Mouse (Mus musculus): Measurements from ENCODE around the gene P2ry14. TPM values are rescaled to one million over a fixed set of nuclear protein-coding genes. Genes with fewer than 3 reads are reported as not detected.

Gene P2ry14
- polyA plus RNA-seq, 1 experiment from 2014 or later: 4.3 TPM

GRCm38 (mm10) chr3:59101218-59101986 lies 52.0 kb downstream of the P2ry14 start, which contains the start of gene Gpr171:
Gene Gpr171, minus strand, starts transcription at chr3:59101821.
- no peak within 1 kb of the TSS for H3K4me2 ChIP-seq (ENCODE audit: low read length)
- no peak within 1 kb of the TSS for H3K4me3 ChIP-seq (replicated peaks; ENCODE audit: low read length)
- no peak for ATAC-seq
- no peak within 1 kb of the TSS for H3K27ac ChIP-seq (ENCODE audit: low read length)
- WGBS: 82% methylated on average over 6 of the region's 6 CpGs
- no peaks in the 10 kb centered on the region for H3K27me3 ChIP-seq (replicated peaks; ENCODE audit: control insufficient read depth, insufficient read depth, low read length)
- no peaks in the 10 kb centered on the region for H3K9me3 ChIP-seq (ENCODE audit: control insufficient read depth, low read length)
- no peaks in the 10 kb centered on the region for H3K36me3 ChIP-seq (ENCODE audit: control insufficient read depth, insufficient read depth)
- H3K4me1 ChIP-seq (replicated peaks; ENCODE audit: control insufficient read depth, insufficient read depth, low read length): no peaks in the 10 kb centered on the region
- no peak within 1 kb of the TSS for H3K9ac ChIP-seq (replicated peaks; ENCODE audit: low read depth, low read length)

GRCm38 (mm10) chr3:59098540-59098939 lies 54.9 kb downstream of the P2ry14 start:
- Histone ChIP-seq H3K9me3 (ENCODE audit: control insufficient read depth, low read length) (no peaks in the 10 kb centered on the region), H3K27me3 (replicated peaks; ENCODE audit: control insufficient read depth, insufficient read depth, low read length) (no peaks in the 10 kb centered on the region), H3K4me3 (replicated peaks; ENCODE audit: low read length) (no peak overlapping the region), H3K27ac (ENCODE audit: low read length) (no peak overlapping the region), H3K36me3 (ENCODE audit: control insufficient read depth, insufficient read depth) (no peaks in the 10 kb centered on the region), H3K4me2 (ENCODE audit: low read length) (no peak overlapping the region), H3K4me1 (replicated peaks; ENCODE audit: control insufficient read depth, insufficient read depth, low read length) (no peaks in the 10 kb centered on the region), H3K9ac (replicated peaks; ENCODE audit: low read depth, low read length) (no peak overlapping the region)
- 79% methylated on average over 10 of the region's 10 CpGs for WGBS
- no peak for ATAC-seq

- Histone ChIP-seq H3K4me1 (replicated peaks; ENCODE audit: control insufficient read depth, insufficient read depth, low read length) (no peaks in the 10 kb centered on the region), H3K4me3 (replicated peaks; ENCODE audit: low read length) (no peak overlapping the region), H3K4me2 (ENCODE audit: low read length) (no peak overlapping the region), H3K36me3 (ENCODE audit: control insufficient read depth, insufficient read depth) (no peaks in the 10 kb centered on the region), H3K9ac (replicated peaks; ENCODE audit: low read depth, low read length) (no peak overlapping the region), H3K9me3 (ENCODE audit: control insufficient read depth, low read length) (no peaks in the 10 kb centered on the region), H3K27ac (ENCODE audit: low read length) (no peak overlapping the region), H3K27me3 (replicated peaks; ENCODE audit: control insufficient read depth, insufficient read depth, low read length) (no peaks in the 10 kb centered on the region)
- 79% methylated on average over 6 of the region's 6 CpGs for WGBS
- ATAC-seq: no peak
Observed at GRCm38 (mm10) chr3:59097421-59097820, 56.0 kb downstream of the P2ry14 start.

GRCm38 (mm10) chr3:59092702-59093101 lies 60.7 kb downstream of the P2ry14 start:
- Histone ChIP-seq H3K27me3 (replicated peaks; ENCODE audit: control insufficient read depth, insufficient read depth, low read length) (no peaks in the 10 kb centered on the region), H3K9ac (replicated peaks; ENCODE audit: low read depth, low read length) (no peak overlapping the region), H3K27ac (ENCODE audit: low read length) (no peak overlapping the region), H3K4me2 (ENCODE audit: low read length) (no peak overlapping the region), H3K9me3 (ENCODE audit: control insufficient read depth, low read length) (no peaks in the 10 kb centered on the region), H3K4me1 (replicated peaks; ENCODE audit: control insufficient read depth, insufficient read depth, low read length) (no peaks in the 10 kb centered on the region), H3K36me3 (ENCODE audit: control insufficient read depth, insufficient read depth) (no peaks in the 10 kb centered on the region), H3K4me3 (replicated peaks; ENCODE audit: low read length) (no peak overlapping the region)
- WGBS: 89% methylated on average over 11 of the region's 11 CpGs
- ATAC-seq: no peak

- Histone ChIP-seq H3K36me3 (ENCODE audit: control insufficient read depth, insufficient read depth) (no peaks in the 10 kb centered on the region), H3K4me2 (ENCODE audit: low read length) (no peak overlapping the region), H3K27me3 (replicated peaks; ENCODE audit: control insufficient read depth, insufficient read depth, low read length) (no peaks in the 10 kb centered on the region), H3K9ac (replicated peaks; ENCODE audit: low read depth, low read length) (no peak overlapping the region), H3K4me1 (replicated peaks; ENCODE audit: control insufficient read depth, insufficient read depth, low read length) (no peaks in the 10 kb centered on the region), H3K4me3 (replicated peaks; ENCODE audit: low read length) (no peak overlapping the region), H3K27ac (ENCODE audit: low read length) (no peak overlapping the region), H3K9me3 (ENCODE audit: control insufficient read depth, low read length) (no peaks in the 10 kb centered on the region)
- no peak for ATAC-seq
- WGBS: 28% methylated on average over 7 of the region's 7 CpGs
Observed at GRCm38 (mm10) chr3:59080919-59081318, 72.5 kb downstream of the P2ry14 start.

GRCm38 (mm10) chr3:59080293-59080916 lies 73.0 kb downstream of the P2ry14 start:
- no peak overlapping the region for H3K4me2 ChIP-seq (ENCODE audit: low read length)
- no peak overlapping the region for H3K4me3 ChIP-seq (replicated peaks; ENCODE audit: low read length)
- no peak for ATAC-seq
- no peaks in the 10 kb centered on the region for H3K36me3 ChIP-seq (ENCODE audit: control insufficient read depth, insufficient read depth)
- no peaks in the 10 kb centered on the region for H3K9me3 ChIP-seq (ENCODE audit: control insufficient read depth, low read length)
- H3K4me1 ChIP-seq (replicated peaks; ENCODE audit: control insufficient read depth, insufficient read depth, low read length): no peaks in the 10 kb centered on the region
- WGBS: 33% methylated on average over 6 of the region's 6 CpGs
- H3K27ac ChIP-seq (ENCODE audit: low read length): no peak overlapping the region
- H3K27me3 ChIP-seq (replicated peaks; ENCODE audit: control insufficient read depth, insufficient read depth, low read length): no peaks in the 10 kb centered on the region
- no peak overlapping the region for H3K9ac ChIP-seq (replicated peaks; ENCODE audit: low read depth, low read length)

GRCm38 (mm10) chr3:59079327-59079726 lies 74.1 kb downstream of the P2ry14 start:
- Histone ChIP-seq H3K27me3 (replicated peaks; ENCODE audit: control insufficient read depth, insufficient read depth, low read length) (no peaks in the 10 kb centered on the region), H3K27ac (ENCODE audit: low read length) (no peak overlapping the region), H3K9me3 (ENCODE audit: control insufficient read depth, low read length) (no peaks in the 10 kb centered on the region), H3K4me1 (replicated peaks; ENCODE audit: control insufficient read depth, insufficient read depth, low read length) (no peaks in the 10 kb centered on the region), H3K4me3 (replicated peaks; ENCODE audit: low read length) (no peak overlapping the region), H3K9ac (replicated peaks; ENCODE audit: low read depth, low read length) (no peak overlapping the region), H3K36me3 (ENCODE audit: control insufficient read depth, insufficient read depth) (no peaks in the 10 kb centered on the region), H3K4me2 (ENCODE audit: low read length) (no peak overlapping the region)
- peak; percentile 72 for ATAC-seq
- 27% methylated on average over 4 of the region's 4 CpGs for WGBS

GRCm38 (mm10) chr3:59078585-59078984 lies 74.8 kb downstream of the P2ry14 start:
- Histone ChIP-seq H3K27me3 (replicated peaks; ENCODE audit: control insufficient read depth, insufficient read depth, low read length) (no peaks in the 10 kb centered on the region), H3K9ac (replicated peaks; ENCODE audit: low read depth, low read length) (no peak overlapping the region), H3K27ac (ENCODE audit: low read length) (no peak overlapping the region), H3K4me1 (replicated peaks; ENCODE audit: control insufficient read depth, insufficient read depth, low read length) (no peaks in the 10 kb centered on the region), H3K4me3 (replicated peaks; ENCODE audit: low read length) (no peak overlapping the region), H3K36me3 (ENCODE audit: control insufficient read depth, insufficient read depth) (no peaks in the 10 kb centered on the region), H3K4me2 (ENCODE audit: low read length) (no peak overlapping the region), H3K9me3 (ENCODE audit: control insufficient read depth, low read length) (no peaks in the 10 kb centered on the region)
- ATAC-seq: no peak
- 88% methylated on average over 11 of the region's 11 CpGs for WGBS

- Histone ChIP-seq H3K4me3 (replicated peaks; ENCODE audit: low read length) (no peak overlapping the region), H3K9ac (replicated peaks; ENCODE audit: low read depth, low read length) (no peak overlapping the region), H3K4me2 (ENCODE audit: low read length) (no peak overlapping the region), H3K4me1 (replicated peaks; ENCODE audit: control insufficient read depth, insufficient read depth, low read length) (no peaks in the 10 kb centered on the region), H3K36me3 (ENCODE audit: control insufficient read depth, insufficient read depth) (no peaks in the 10 kb centered on the region), H3K27me3 (replicated peaks; ENCODE audit: control insufficient read depth, insufficient read depth, low read length) (no peaks in the 10 kb centered on the region), H3K27ac (ENCODE audit: low read length) (no peak overlapping the region), H3K9me3 (ENCODE audit: control insufficient read depth, low read length) (no peaks in the 10 kb centered on the region)
- WGBS: 49% methylated on average over 4 of the region's 4 CpGs
- 0 out of 2 replicates have a peak, but pooled peaks have one; percentile 32 for ATAC-seq
Observed at GRCm38 (mm10) chr3:59077278-59077677, 76.1 kb downstream of the P2ry14 start.
